Comparison of ENCODE assay signal across 14 mouse cellular contexts in the genomic region with DNA sequence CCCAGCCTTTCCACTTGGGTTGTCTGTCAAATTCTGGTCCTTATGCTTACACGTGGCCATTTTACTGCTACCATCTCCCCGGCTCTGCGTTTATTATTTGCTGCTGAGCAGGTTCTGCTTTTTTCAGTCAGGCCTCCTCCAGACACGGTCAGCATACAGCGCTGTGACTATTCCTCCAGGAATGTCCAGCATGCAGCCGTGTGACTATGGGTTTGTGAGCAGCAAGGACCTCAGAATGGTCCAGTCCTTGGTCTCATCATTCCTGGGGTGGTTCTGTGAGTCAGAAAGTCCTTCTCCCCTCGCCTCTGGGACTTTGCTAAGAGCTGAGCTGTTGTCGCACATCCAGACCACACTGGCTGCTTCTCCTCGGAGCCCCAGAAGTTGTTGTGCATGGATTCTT.
DNase-seq lines count a peak whose midpoint lies in the region; ATAC-seq and TF ChIP-seq lines count a peak whose summit lies in the region.
"Had no signal": no experiment of that assay in that cellular context is flagged by ENCODE, and none has a peak within 500 bp of the region (broad histone marks: within the 10 kb centered on the region; RNA-seq: fewer than 3 reads in every experiment).

No protein-coding gene starts in this region.

- peaks cover 36% of the 10 kb centered on the region for H3K4me1 ChIP-seq in kidney, embryonic 16.5 days (ENCODE audit: insufficient read depth, low read length)
- no peaks in the 10 kb centered on the region for H3K4me1 ChIP-seq in kidney, adult 2 months (ENCODE audit: control insufficient read depth, insufficient read depth, low read length)
- H3K4me1 ChIP-seq in bone marrow macrophage, adult 2 months (ENCODE audit: control insufficient read depth, insufficient read depth, low read length), result peaks cover 44% of the 10 kb centered on the region

- 0 out of 2 replicates have a peak overlapping the region, but pooled peaks have one; percentile 20 for H3K27ac ChIP-seq in kidney, embryonic 16.5 days (ENCODE audit: low read length)
- no peak overlapping the region for H3K27ac ChIP-seq in kidney, adult 2 months (ENCODE audit: insufficient read depth, low read depth, low read length)
- H3K27ac ChIP-seq in bone marrow macrophage, adult 2 months (ENCODE audit: insufficient read depth, low read depth, low read length), result no peak overlapping the region
- H3K27ac ChIP-seq: neural tube, embryonic 13.5 days had no signal

- H3K27me3 ChIP-seq in kidney, embryonic 16.5 days (ENCODE audit: insufficient read depth, low read length), result no peaks in the 10 kb centered on the region
- H3K27me3 ChIP-seq in kidney, adult 2 months (replicated peaks; ENCODE audit: control insufficient read depth, insufficient read depth, low read length), result no peaks in the 10 kb centered on the region
- H3K27me3 ChIP-seq: neural tube, embryonic 13.5 days had no signal

- no peak for TF ChIP-seq POLR2A in kidney, adult 2 months (IDR thresholded peaks at IDR 0.05; ENCODE audit: low read depth, low read length)
- no peak for TF ChIP-seq POLR2A in bone marrow macrophage, adult 2 months (IDR thresholded peaks at IDR 0.05; ENCODE audit: borderline replicate concordance, low read depth, low read length)

- no peak overlapping the region for H3K4me2 ChIP-seq in kidney, embryonic 16.5 days (replicated peaks; ENCODE audit: low read depth, low read length)
- H3K4me2 ChIP-seq: neural tube, embryonic 13.5 days had no signal

- H3K9ac ChIP-seq in kidney, embryonic 16.5 days (replicated peaks; ENCODE audit: low read length), result no peak overlapping the region
- H3K9ac ChIP-seq: neural tube, embryonic 13.5 days had no signal

- no peak for ATAC-seq in kidney, embryonic 16.5 days (ENCODE audit: low FRiP score, low TSS enrichment)
- no peak for ATAC-seq in megakaryocyte-erythroid progenitor cell, adult 5-6 weeks (replicated peaks; ENCODE audit: low FRiP score, low TSS enrichment, poor library complexity, severe bottlenecking)
- no peak for ATAC-seq in cerebellum, adult (ENCODE audit: insufficient number of reproducible peaks, low FRiP score, low TSS enrichment)
- ATAC-seq: activated CD4-positive, CD25-positive, alpha-beta regulatory T cell, adult 4 months; midbrain, embryonic 16.5 days had no signal

- 60% methylated on average over 9 of the region's 9 CpGs for WGBS in kidney, embryonic 16.5 days
- WGBS in kidney, adult 2 months, result 56% methylated on average over 9 of the region's 9 CpGs

- H3K4me3 ChIP-seq in kidney, embryonic 16.5 days (ENCODE audit: low read length), result no peak overlapping the region
- no peak overlapping the region for H3K4me3 ChIP-seq in kidney, adult 2 months (ENCODE audit: insufficient read depth, low read depth, low read length)
- H3K4me3 ChIP-seq in bone marrow macrophage, adult 2 months (ENCODE audit: insufficient read depth, low read length), result no peak overlapping the region
- H3K4me3 ChIP-seq: neural tube, embryonic 13.5 days had no signal

- TF ChIP-seq CTCF in kidney, adult 2 months (conservative IDR thresholded peaks at IDR 0.05; ENCODE audit: insufficient read depth, insufficient read length, low read depth, low read length), result no peak
- peak; percentile 14; the same call in 1 of the 2 replicates for TF ChIP-seq CTCF in bone marrow macrophage, adult 2 months (IDR thresholded peaks at IDR 0.05; ENCODE audit: low read depth, low read length)

- H3K9me3 ChIP-seq in kidney, embryonic 16.5 days (ENCODE audit: low read length), result no peaks in the 10 kb centered on the region
- H3K9me3 ChIP-seq: G1E; neural tube, embryonic 13.5 days had no signal

- H3K36me3 ChIP-seq in kidney, embryonic 16.5 days (ENCODE audit: insufficient read depth, low read length), result no peaks in the 10 kb centered on the region
- H3K36me3 ChIP-seq in kidney, adult 2 months (ENCODE audit: control insufficient read depth, insufficient read depth, low read length), result no peaks in the 10 kb centered on the region
- H3K36me3 ChIP-seq: G1E; neural tube, embryonic 13.5 days had no signal

- DNase-seq in adrenal gland, postnatal 25 days, result peak; percentile 36
- no peak for DNase-seq in adrenal gland, adult 8-10 months
- no peak for DNase-seq in kidney, adult 2 months
- DNase-seq in 3134 (ENCODE audit: extremely low read depth, insufficient read length, low spot score), result peak; percentile 77
- DNase-seq: cerebellum, postnatal 14 days; thymus, postnatal 4 days had no signal

Comparison
In these comparisons a context has a peak if more than half of its experiments do, and no peak if none do; other contexts are left out.
1. DNase-seq: peak in adrenal gland, postnatal 25 days (single experiment) and 3134 (single experiment); none in adrenal gland, adult 8-10 months (single experiment) and kidney, adult 2 months (single experiment).